Mouse (Mus musculus): ENCODE results near the gene Ttc9b. TPM values are rescaled to one million over a fixed set of nuclear protein-coding genes. Genes with fewer than 3 reads are reported as not detected.

Ttc9b gene
- polyA plus RNA-seq, 1 experiment from 2014 or later = 0.20 TPM

DNA sequence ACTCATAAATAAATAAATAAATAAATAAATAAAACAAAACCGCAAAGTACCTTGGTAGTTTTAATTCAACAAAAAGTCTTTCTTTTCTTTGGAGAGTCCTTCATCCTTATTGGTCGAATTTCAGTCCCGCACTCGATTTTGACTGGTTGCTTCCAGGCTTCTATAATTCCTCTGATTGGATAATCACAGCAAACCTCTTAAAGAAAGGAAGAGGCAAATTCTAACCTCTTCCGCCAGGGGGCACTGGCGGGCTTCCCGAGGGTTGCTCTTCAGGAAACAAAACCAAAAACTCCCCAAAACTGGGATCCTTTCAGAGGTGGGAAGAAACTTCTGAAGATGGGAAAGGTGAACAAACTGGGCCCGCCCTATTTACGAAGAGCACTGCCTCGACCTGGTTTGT is 2.8 kb upstream of the Ttc9b start:
- Histone ChIP-seq H3K4me1 (ENCODE audit: control insufficient read depth, insufficient read depth, low read length) (0 out of 2 replicates have a peak, but pooled peaks cover 4% of the 10 kb centered on the region), H3K4me3 (ENCODE audit: low read length) (no peak overlapping the region), H3K36me3 (ENCODE audit: control insufficient read depth, insufficient read depth, low read length) (no peaks in the 10 kb centered on the region), H3K27me3 (ENCODE audit: control insufficient read depth, insufficient read depth, low read length) (peaks cover 42% of the 10 kb centered on the region), H3K4me2 (replicated peaks; ENCODE audit: low read depth, low read length) (peak overlapping the region; percentile 19; the same call in 1 of the 2 replicates), H3K9me3 (ENCODE audit: control insufficient read depth, low read length) (no peaks in the 10 kb centered on the region), H3K9ac (ENCODE audit: low read depth, low read length) (no peak overlapping the region), H3K27ac (ENCODE audit: low read depth, low read length) (no peak overlapping the region)
- no peak for ATAC-seq (ENCODE audit: low FRiP score, low TSS enrichment)
- 7% methylated on average over 10 of the region's 10 CpGs for WGBS

DNA sequence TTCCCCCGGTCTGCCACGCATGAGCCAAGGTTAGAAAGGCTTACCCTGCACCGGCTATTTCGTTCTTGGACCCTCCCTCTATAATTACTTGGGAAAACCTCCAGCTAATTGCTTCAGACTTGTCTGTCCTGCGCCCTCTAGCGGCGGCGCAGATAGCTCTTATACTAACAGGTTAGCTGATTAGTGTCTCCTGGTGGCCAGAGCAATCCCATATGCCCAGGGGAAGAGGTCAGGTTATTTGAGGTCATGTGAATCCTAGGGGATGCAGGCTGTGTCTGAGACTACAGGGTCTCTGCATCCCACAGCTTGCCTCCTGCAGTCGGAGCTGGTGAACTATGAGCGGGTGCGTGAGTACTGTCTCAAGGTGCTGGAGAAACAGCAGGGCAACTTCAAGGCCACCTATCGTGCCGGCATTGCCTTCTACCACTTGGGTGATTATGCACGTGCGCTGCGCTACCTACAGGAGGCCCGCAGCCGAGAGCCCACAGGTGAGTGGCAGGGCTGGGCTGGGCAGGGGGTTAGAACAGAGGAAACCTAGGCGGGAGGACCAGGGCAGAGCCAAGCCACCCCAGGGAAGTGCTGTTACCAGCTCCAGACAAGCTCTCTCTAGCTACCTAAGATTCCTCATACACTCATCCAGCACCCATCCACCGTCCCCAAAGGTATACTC is 1.0 kb downstream of the Ttc9b start:
- no peak for ATAC-seq (ENCODE audit: low FRiP score, low TSS enrichment)
- Histone ChIP-seq H3K9ac (ENCODE audit: low read depth, low read length) (no peak overlapping the region), H3K36me3 (ENCODE audit: control insufficient read depth, insufficient read depth, low read length) (no peaks in the 10 kb centered on the region; the same call in 1 of the 2 replicates), H3K27me3 (ENCODE audit: control insufficient read depth, insufficient read depth, low read length) (peaks cover 64% of the 10 kb centered on the region), H3K27ac (ENCODE audit: low read depth, low read length) (no peak overlapping the region), H3K4me3 (ENCODE audit: low read length) (no peak overlapping the region), H3K4me2 (replicated peaks; ENCODE audit: low read depth, low read length) (no peak overlapping the region), H3K9me3 (ENCODE audit: control insufficient read depth, low read length) (no peaks in the 10 kb centered on the region), H3K4me1 (ENCODE audit: control insufficient read depth, insufficient read depth, low read length) (0 out of 2 replicates have a peak, but pooled peaks cover 4% of the 10 kb centered on the region)
- WGBS = 66% methylated on average over 20 of the region's 20 CpGs

DNA sequence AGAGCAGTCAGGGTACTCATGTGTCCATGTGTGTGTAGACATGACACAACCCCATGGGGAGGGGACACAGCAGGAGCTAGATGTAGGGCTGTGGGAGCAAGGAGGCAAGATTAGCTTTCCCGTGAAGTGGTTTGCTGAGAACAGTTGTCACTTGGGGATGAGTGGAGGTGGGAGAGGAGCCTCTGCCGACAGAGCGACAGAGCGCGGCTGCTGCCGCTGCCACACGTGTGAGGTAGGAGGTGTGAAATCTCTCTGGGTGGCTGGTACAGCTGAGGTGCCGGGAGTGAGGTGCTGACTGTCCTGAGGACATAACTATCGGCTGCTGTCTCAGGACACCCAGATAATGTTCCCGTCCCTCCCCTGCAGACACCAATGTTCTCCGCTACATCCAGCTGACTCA is 1.8 kb downstream of the Ttc9b start:
- Histone ChIP-seq H3K4me3 (ENCODE audit: low read length) (no peak overlapping the region), H3K27me3 (ENCODE audit: control insufficient read depth, insufficient read depth, low read length) (peaks cover 64% of the 10 kb centered on the region), H3K27ac (ENCODE audit: low read depth, low read length) (no peak overlapping the region), H3K9ac (ENCODE audit: low read depth, low read length) (no peak overlapping the region), H3K9me3 (ENCODE audit: control insufficient read depth, low read length) (no peaks in the 10 kb centered on the region), H3K4me2 (replicated peaks; ENCODE audit: low read depth, low read length) (no peak overlapping the region), H3K36me3 (ENCODE audit: control insufficient read depth, insufficient read depth, low read length) (no peaks in the 10 kb centered on the region; the same call in 1 of the 2 replicates), H3K4me1 (ENCODE audit: control insufficient read depth, insufficient read depth, low read length) (0 out of 2 replicates have a peak, but pooled peaks cover 4% of the 10 kb centered on the region)
- ATAC-seq (ENCODE audit: low FRiP score, low TSS enrichment) = no peak
- 26% methylated on average over 11 of the region's 11 CpGs for WGBS

DNA sequence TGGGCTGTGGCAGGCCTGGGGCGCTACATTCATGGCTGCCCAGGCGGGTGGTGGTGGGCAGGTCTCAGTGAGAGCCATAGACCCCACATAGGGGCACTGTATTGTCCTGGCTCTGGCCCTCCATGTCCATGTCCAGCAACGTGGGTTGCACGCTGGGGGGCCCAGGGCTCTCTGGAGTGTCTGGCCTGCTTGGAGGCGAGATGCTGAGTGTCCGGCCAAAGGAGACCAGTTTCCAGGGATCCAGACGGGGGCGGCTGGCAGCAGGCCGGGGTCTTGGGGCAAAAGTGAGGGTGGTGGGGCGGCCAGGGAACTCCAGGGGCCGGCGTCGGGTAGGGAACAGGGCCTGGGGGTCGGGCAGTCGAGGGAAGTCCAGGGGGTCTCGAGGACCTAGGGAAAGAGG is 2.9 kb downstream of the Ttc9b start:
- Histone ChIP-seq H3K36me3 (ENCODE audit: control insufficient read depth, insufficient read depth, low read length) (no peaks in the 10 kb centered on the region; the same call in 1 of the 2 replicates), H3K4me2 (replicated peaks; ENCODE audit: low read depth, low read length) (no peak overlapping the region), H3K4me1 (ENCODE audit: control insufficient read depth, insufficient read depth, low read length) (0 out of 2 replicates have a peak, but pooled peaks cover 4% of the 10 kb centered on the region), H3K9me3 (ENCODE audit: control insufficient read depth, low read length) (no peaks in the 10 kb centered on the region), H3K27ac (ENCODE audit: low read depth, low read length) (no peak overlapping the region), H3K9ac (ENCODE audit: low read depth, low read length) (no peak overlapping the region), H3K27me3 (ENCODE audit: control insufficient read depth, insufficient read depth, low read length) (peaks cover 62% of the 10 kb centered on the region), H3K4me3 (ENCODE audit: low read length) (no peak overlapping the region)
- no peak for ATAC-seq (ENCODE audit: low FRiP score, low TSS enrichment)
- WGBS = 89% methylated on average over 16 of the region's 16 CpGs

DNA sequence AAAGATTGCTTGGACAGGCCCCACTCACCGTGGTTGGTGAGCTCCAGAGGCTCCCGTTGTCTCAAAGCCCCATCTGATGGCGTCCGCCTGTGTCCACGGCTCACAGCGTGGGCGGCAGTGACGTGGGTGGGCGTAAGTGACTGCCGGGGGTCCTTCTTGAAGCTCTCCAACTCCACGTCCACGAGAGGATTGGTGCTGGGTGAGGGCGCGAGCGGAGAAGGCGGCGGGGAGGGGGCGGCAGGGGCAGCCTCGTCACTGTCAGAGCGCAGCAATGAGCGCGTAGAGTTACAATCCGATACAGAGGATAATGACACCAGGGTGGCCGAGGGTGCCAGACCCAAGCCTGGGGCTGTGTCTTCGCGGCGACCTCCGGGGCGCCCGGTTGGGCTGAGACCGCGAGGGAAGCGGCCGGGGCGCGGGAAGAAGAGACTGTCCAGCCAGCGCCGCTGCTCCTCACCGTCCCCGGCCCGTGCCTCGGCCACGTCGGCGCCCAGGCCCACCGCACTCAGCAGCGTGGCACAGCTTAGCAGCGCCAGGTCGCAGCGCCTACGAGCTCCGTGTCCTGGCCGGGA is 4.2 kb downstream of the Ttc9b start:
- Histone ChIP-seq H3K9me3 (ENCODE audit: control insufficient read depth, low read length) (no peaks in the 10 kb centered on the region), H3K36me3 (ENCODE audit: control insufficient read depth, insufficient read depth, low read length) (no peaks in the 10 kb centered on the region; the same call in 1 of the 2 replicates), H3K27me3 (ENCODE audit: control insufficient read depth, insufficient read depth, low read length) (peaks cover 51% of the 10 kb centered on the region), H3K27ac (ENCODE audit: low read depth, low read length) (no peak overlapping the region), H3K4me2 (replicated peaks; ENCODE audit: low read depth, low read length) (peak overlapping the region; percentile 25; the same call in 1 of the 2 replicates), H3K4me1 (ENCODE audit: control insufficient read depth, insufficient read depth, low read length) (0 out of 2 replicates have a peak, but pooled peaks cover 4% of the 10 kb centered on the region), H3K9ac (ENCODE audit: low read depth, low read length) (no peak overlapping the region), H3K4me3 (ENCODE audit: low read length) (no peak overlapping the region; the same call in 1 of the 2 replicates)
- no peak for ATAC-seq (ENCODE audit: low FRiP score, low TSS enrichment)
- 29% methylated on average over 43 of the region's 53 CpGs for WGBS

DNA sequence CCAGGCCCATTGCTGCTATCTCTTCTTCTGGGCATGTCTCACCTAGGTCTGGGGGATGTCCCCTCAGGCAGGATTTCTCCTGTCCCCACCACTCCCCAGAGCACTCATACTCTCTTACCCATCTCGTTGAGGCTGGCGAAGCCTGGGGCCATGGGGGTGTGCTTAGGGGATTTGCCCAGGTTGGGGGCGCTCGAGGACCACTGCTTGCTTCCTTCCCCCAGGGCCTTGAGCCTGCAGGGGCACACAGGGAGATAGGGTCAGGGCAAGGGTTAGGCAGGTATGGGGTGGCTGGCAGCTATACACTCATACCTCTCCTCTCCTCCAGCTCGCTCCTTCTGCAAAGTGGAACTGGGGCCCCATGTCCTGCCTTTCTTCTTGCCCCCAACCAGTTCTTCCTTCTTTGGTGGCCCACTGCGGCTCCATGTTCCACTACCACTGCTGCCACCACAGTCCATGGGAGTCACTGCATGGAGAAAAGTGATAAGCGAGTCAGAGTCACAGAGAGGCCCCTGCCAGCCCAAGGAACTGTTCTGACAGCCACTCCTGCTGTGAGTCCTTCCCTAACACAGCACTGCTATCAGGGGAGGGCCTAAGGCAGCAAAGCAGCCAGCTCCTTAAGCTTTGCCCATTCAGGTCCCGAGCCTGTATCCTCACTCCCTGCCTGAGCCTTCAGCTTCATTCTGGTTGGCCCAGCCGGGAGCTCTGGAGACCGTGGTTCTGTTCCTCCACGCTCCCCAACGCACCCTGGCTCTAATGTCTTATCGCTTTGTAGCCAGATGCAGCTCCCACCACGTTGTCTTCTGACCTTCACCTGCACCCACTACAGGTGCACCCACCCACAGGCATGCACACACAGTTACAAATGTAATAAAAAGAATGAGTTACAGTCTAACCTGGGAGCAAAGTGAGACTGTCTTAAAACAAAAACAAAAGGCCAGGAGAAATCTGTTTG is 5.3 kb downstream of the Ttc9b start:
- Histone ChIP-seq H3K9me3 (ENCODE audit: control insufficient read depth, low read length) (no peaks in the 10 kb centered on the region), H3K27me3 (ENCODE audit: control insufficient read depth, insufficient read depth, low read length) (peaks cover 40% of the 10 kb centered on the region), H3K36me3 (ENCODE audit: control insufficient read depth, insufficient read depth, low read length) (no peaks in the 10 kb centered on the region; the same call in 1 of the 2 replicates), H3K27ac (ENCODE audit: low read depth, low read length) (no peak overlapping the region), H3K4me1 (ENCODE audit: control insufficient read depth, insufficient read depth, low read length) (0 out of 2 replicates have a peak, but pooled peaks cover 2% of the 10 kb centered on the region), H3K4me3 (ENCODE audit: low read length) (no peak overlapping the region), H3K4me2 (replicated peaks; ENCODE audit: low read depth, low read length) (no peak overlapping the region), H3K9ac (ENCODE audit: low read depth, low read length) (no peak overlapping the region)
- 66% methylated on average over 14 of the region's 14 CpGs for WGBS
- no peak for ATAC-seq (ENCODE audit: low FRiP score, low TSS enrichment)

DNA sequence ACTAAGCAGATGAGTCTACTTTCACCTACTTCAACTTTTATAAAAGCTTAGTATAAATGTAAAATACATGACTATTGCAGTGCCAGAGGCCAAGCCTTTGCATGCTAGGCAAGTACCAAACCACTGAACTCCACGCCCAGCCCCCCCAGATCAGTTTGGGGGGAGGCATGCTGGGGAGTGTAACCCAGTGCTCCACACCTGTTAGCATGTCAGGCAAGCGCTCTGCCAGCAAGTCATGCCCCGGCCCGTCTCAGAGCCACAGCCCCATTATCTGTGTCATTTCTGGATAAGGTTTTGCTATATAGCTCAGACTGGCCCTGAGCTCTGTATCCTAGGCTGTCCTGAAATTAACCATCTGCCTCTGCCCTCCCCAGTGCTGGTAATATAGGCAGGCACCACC is 8.3 kb downstream of the Ttc9b start:
- Histone ChIP-seq H3K9ac (ENCODE audit: low read depth, low read length) (no peak overlapping the region), H3K4me3 (ENCODE audit: low read length) (no peak overlapping the region), H3K27me3 (ENCODE audit: control insufficient read depth, insufficient read depth, low read length) (peaks cover 19% of the 10 kb centered on the region), H3K4me1 (ENCODE audit: control insufficient read depth, insufficient read depth, low read length) (no peaks in the 10 kb centered on the region), H3K36me3 (ENCODE audit: control insufficient read depth, insufficient read depth, low read length) (no peaks in the 10 kb centered on the region; the same call in 1 of the 2 replicates), H3K4me2 (replicated peaks; ENCODE audit: low read depth, low read length) (no peak overlapping the region), H3K9me3 (ENCODE audit: control insufficient read depth, low read length) (no peaks in the 10 kb centered on the region), H3K27ac (ENCODE audit: low read depth, low read length) (no peak overlapping the region)
- WGBS = 95% methylated on average over 4 of the region's 4 CpGs
- ATAC-seq (ENCODE audit: low FRiP score, low TSS enrichment) = no peak

DNA sequence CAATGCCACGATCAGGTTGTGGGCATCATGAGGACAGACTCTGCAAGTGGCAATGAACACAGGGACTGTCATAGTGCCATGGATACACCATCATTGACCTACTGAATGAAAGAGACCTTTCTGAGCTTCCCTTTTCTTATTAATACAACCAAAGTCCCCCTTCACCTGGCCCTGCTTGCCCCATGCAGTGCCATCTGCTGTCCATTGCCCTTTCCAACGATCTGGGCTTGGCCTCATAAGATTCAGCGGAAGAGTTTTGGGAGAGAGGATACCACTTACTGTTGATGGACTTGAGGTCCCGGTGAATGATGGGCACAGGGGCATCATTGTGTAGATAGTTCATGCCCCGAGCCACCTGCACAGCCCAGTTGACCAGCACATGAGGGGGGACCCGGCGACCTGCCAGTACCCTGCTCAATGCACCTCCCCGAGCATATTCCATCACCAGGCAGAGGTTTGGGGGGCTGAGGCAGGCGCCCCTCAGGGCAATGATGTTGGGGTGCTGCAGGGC is 19.4 kb downstream of the Ttc9b start:
- Histone ChIP-seq H3K36me3 (ENCODE audit: control insufficient read depth, insufficient read depth, low read length) (peaks cover 7% of the 10 kb centered on the region), H3K27me3 (ENCODE audit: control insufficient read depth, insufficient read depth, low read length) (no peaks in the 10 kb centered on the region), H3K4me1 (ENCODE audit: control insufficient read depth, insufficient read depth, low read length) (peaks cover 12% of the 10 kb centered on the region), H3K9ac (ENCODE audit: low read depth, low read length) (peak overlapping the region; percentile 77; the same call in 1 of the 2 replicates), H3K4me2 (replicated peaks; ENCODE audit: low read depth, low read length) (peak overlapping the region; percentile 97), H3K27ac (ENCODE audit: low read depth, low read length) (no peak overlapping the region), H3K4me3 (ENCODE audit: low read length) (peak overlapping the region; percentile 76), H3K9me3 (ENCODE audit: control insufficient read depth, low read length) (no peaks in the 10 kb centered on the region)
- WGBS = 59% methylated on average over 9 of the region's 9 CpGs
- 0 out of 2 replicates have a peak, but pooled peaks have one; percentile 2 for ATAC-seq (ENCODE audit: low FRiP score, low TSS enrichment)

Measured in kidney, embryonic 14.5 days (tissue).